Mouse (Mus musculus): Measurements from ENCODE around the gene Mrpl41. TPM values are rescaled to one million over a fixed set of nuclear protein-coding genes. Genes with fewer than 3 reads are reported as not detected.

Mrpl41 gene
- polyA plus RNA-seq, 1 experiment: not detected

DNA sequence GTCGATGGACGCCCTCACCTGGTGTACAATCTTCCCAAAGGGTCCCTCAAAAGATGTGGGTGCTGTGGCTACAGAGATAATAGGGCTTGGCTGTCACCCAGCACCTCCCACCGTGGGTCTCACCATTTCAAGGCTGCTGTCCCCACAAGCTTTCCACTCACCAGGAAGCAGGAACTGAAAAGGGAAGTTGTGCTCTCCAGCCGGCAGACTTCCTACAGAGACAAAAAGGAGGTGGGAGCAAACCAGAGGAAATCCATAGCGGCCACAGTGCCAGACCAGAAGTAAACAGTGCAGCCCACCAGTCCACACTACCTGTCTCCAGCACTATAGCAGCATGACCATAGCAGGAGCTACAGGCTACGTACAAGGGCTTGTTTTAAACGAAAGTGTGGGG lies 47.9 kb downstream of the Mrpl41 start:
- TF ChIP-seq POLR2A (IDR thresholded peaks at IDR 0.05; ENCODE audit: insufficient read depth, low read depth, low read length): no peak
- no peak for TF ChIP-seq CTCF (IDR thresholded peaks at IDR 0.05; ENCODE audit: insufficient read depth, low read depth, low read length)
- Histone ChIP-seq H3K27ac (ENCODE audit: insufficient read depth, low read depth, low read length) (no peak overlapping the region), H3K4me1 (ENCODE audit: control insufficient read depth, insufficient read depth, low read length) (peaks cover 4% of the 10 kb centered on the region; the same call in 1 of the 2 replicates), H3K4me3 (ENCODE audit: insufficient read depth, low read depth, low read length) (no peak overlapping the region)
- 79% methylated on average over 7 of the region's 7 CpGs for WGBS

DNA sequence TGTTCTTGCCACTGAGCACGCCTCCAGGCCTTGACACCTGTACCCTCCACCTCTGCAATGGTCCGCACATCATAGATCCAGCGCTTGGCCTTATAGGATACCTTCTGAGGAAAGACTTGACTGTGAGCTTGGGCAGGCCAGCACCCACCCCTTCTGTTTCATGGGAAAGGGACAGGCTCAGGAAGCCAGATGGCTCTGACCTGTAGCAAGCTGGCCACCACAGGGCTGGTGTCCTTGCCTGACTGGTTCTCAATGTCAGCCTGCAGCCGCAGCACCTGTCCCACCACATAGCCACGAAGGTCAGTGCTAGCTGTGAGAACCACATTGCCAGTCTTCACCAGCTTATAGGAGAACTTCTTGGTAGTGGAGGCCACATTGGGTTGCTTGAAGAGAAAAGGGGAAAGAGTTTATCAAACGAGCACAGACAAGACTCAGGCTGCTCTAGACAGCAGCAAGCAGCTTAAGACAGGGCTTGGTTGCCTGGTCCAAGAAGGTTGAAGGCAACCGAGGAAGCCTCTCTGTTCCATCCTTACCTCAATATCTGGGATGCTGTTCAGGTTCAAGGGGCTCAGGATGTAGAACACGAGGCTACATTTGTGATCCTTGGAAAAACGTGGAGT lies 48.4 kb downstream of the Mrpl41 start:
- WGBS: 89% methylated on average over 9 of the region's 9 CpGs
- H3K4me3 ChIP-seq (ENCODE audit: insufficient read depth, low read depth, low read length): no peak overlapping the region
- no peak overlapping the region for H3K27ac ChIP-seq (ENCODE audit: insufficient read depth, low read depth, low read length)
- TF ChIP-seq POLR2A (IDR thresholded peaks at IDR 0.05; ENCODE audit: insufficient read depth, low read depth, low read length): no peak
- no peak for TF ChIP-seq CTCF (IDR thresholded peaks at IDR 0.05; ENCODE audit: insufficient read depth, low read depth, low read length)
- peaks cover 4% of the 10 kb centered on the region; the same call in 1 of the 2 replicates for H3K4me1 ChIP-seq (ENCODE audit: control insufficient read depth, insufficient read depth, low read length)

DNA sequence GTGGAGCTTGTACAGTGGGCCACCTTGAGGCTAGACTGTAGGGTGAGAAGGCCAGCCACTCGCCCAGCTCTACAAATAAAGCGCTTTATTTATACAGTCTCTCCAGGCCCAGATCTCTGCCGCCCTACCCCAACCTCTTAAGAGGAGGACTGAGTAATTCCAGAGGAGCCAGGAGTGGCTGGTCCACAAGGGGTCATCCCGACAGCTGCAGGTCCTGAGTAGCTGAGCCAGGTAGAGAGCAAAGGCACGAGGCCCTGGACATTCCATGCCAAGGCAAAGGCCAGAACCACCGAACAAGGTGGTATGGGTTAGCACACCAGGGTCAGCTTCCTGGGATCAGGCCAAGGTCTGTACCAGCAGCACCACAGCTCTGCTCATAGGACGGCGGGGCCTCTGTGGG lies 49.6 kb downstream of the Mrpl41 start:
- 89% methylated on average over 8 of the region's 8 CpGs for WGBS
- no peak overlapping the region for H3K27ac ChIP-seq (ENCODE audit: insufficient read depth, low read depth, low read length)
- no peak for TF ChIP-seq POLR2A (IDR thresholded peaks at IDR 0.05; ENCODE audit: insufficient read depth, low read depth, low read length)
- no peak for TF ChIP-seq CTCF (IDR thresholded peaks at IDR 0.05; ENCODE audit: insufficient read depth, low read depth, low read length)
- H3K4me3 ChIP-seq (ENCODE audit: insufficient read depth, low read depth, low read length): no peak overlapping the region
- H3K4me1 ChIP-seq (ENCODE audit: control insufficient read depth, insufficient read depth, low read length): peaks cover 4% of the 10 kb centered on the region; the same call in 1 of the 2 replicates

Other genes with a start within 250 kb of the Mrpl41 start
- not detected in 2 replicates for gene Cacna1b, start 211.9 kb downstream of the Mrpl41 start, polyA plus RNA-seq (2012; ENCODE audit: insufficient read depth, insufficient read length, low replicate concordance, missing spikeins)
- 294 TPM in 1 of 2 replicates, not detected in the other for gene Ehmt1, start 55.5 kb downstream of the Mrpl41 start, polyA plus RNA-seq (2012; ENCODE audit: insufficient read depth, insufficient read length, low replicate concordance, missing spikeins)
- not detected in 2 replicates for gene Arrdc1, start 39.8 kb downstream of the Mrpl41 start, polyA plus RNA-seq (2012; ENCODE audit: insufficient read depth, insufficient read length, low replicate concordance, missing spikeins)
- gene Zmynd19, start 25.3 kb downstream of the Mrpl41 start, polyA plus RNA-seq (2012; ENCODE audit: insufficient read depth, insufficient read length, low replicate concordance, missing spikeins): not detected in 2 replicates
- not detected in 2 replicates for gene Dph7, start 12.7 kb downstream of the Mrpl41 start, polyA plus RNA-seq (2012; ENCODE audit: insufficient read depth, insufficient read length, low replicate concordance, missing spikeins)
- gene Pnpla7, start 935 bp upstream of the Mrpl41 start, polyA plus RNA-seq (2012; ENCODE audit: insufficient read depth, insufficient read length, low replicate concordance, missing spikeins): not detected in 2 replicates
- not detected in 2 replicates for gene Nsmf, start 79.3 kb upstream of the Mrpl41 start, polyA plus RNA-seq (2012; ENCODE audit: insufficient read depth, insufficient read length, low replicate concordance, missing spikeins)
- not detected in 2 replicates for gene Entpd8, start 105.2 kb upstream of the Mrpl41 start, polyA plus RNA-seq (2012; ENCODE audit: insufficient read depth, insufficient read length, low replicate concordance, missing spikeins)
- not detected in 2 replicates for gene Noxa1, start 120.1 kb upstream of the Mrpl41 start, polyA plus RNA-seq (2012; ENCODE audit: insufficient read depth, insufficient read length, low replicate concordance, missing spikeins)
- gene Nrarp, start 205.7 kb upstream of the Mrpl41 start, polyA plus RNA-seq (2012; ENCODE audit: insufficient read depth, insufficient read length, low replicate concordance, missing spikeins): not detected in 2 replicates
- not detected in 2 replicates for gene Tor4a, start 221.8 kb upstream of the Mrpl41 start, polyA plus RNA-seq (2012; ENCODE audit: insufficient read depth, insufficient read length, low replicate concordance, missing spikeins)
- not detected in 2 replicates for gene Nelfb, start 236.4 kb upstream of the Mrpl41 start, polyA plus RNA-seq (2012; ENCODE audit: insufficient read depth, insufficient read length, low replicate concordance, missing spikeins)
- not detected in 2 replicates for gene Stpg3, start 239.5 kb upstream of the Mrpl41 start, polyA plus RNA-seq (2012; ENCODE audit: insufficient read depth, insufficient read length, low replicate concordance, missing spikeins)
- not detected in 2 replicates for gene Fam166a, start 243.6 kb upstream of the Mrpl41 start, polyA plus RNA-seq (2012; ENCODE audit: insufficient read depth, insufficient read length, low replicate concordance, missing spikeins)
- 193 TPM in 1 of 2 replicates, not detected in the other for gene Tubb4b, start 249.6 kb upstream of the Mrpl41 start, polyA plus RNA-seq (2012; ENCODE audit: insufficient read depth, insufficient read length, low replicate concordance, missing spikeins)